Mouse (Mus musculus): Measurements from ENCODE around the gene Rreb1.
A peak's percentile ranks its signal among the peaks of the same experiment; 100 is the strongest.
"Not testable (repeated sequence)": the region's sequence is repeated elsewhere in the genome, so short reads cannot be mapped to it uniquely, and the experiment has no call there.

Rreb1 gene

GRCm38 (mm10) chr13:37827996-37828579 is 49.9 kb downstream of the Rreb1 start:
- no peak for DNase-seq

GRCm38 (mm10) chr13:37828928-37829327 is 50.7 kb downstream of the Rreb1 start:
- no peak for DNase-seq

DNA sequence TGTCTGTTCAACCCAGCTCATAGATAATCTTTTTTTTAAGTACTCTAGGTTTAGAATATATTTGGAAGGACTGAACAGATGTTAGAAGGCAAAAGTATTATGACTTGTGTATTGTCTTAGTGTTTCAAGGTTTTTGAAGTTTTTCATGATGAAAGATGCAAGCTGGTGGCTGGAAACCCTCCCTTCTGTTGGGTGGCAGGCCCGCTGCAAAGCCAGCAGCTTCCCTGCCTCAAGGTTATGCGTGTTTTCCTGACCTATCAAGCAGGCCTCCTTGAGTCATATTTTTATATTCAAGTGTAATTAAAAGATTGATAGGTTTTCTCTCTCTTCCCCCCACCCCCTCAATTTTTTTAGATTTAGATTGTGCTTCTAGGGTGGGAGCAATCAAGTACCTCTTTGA is 52.1 kb downstream of the Rreb1 start:
- DNase-seq = no peak

DNA sequence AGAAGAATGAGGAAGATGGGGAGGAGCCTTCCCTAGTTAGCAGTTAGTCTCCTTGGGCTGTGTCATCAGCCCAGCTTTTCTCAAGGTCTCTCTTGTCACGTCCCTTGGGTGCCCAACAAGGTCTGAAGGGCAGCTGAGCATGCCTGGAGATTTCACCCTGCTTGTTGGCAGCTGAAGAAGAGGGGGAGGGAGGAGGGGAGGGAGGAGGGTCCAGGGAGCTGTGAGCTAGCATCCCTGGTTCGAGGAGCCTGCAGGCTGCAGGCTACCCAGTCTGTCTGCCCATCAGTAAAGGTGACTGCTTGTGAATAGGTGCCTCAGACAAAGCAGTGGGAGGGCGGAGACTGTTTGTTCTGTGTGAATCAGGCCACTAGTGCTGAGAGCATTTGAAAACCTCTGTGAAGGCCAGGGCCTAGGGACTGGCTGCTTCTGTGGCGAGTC is 52.7 kb downstream of the Rreb1 start:
- no peak for DNase-seq

- DNase-seq = no peak
Measured at GRCm38 (mm10) chr13:37832481-37832880, 54.3 kb downstream of the Rreb1 start.

- no peak for DNase-seq
Measured at GRCm38 (mm10) chr13:37833500-37833899, 55.3 kb downstream of the Rreb1 start.

- DNase-seq = no peak
Measured at GRCm38 (mm10) chr13:37835296-37835695, 57.1 kb downstream of the Rreb1 start.

- DNase-seq = not testable (repeated sequence)
Measured at GRCm38 (mm10) chr13:37835811-37836210, 57.6 kb downstream of the Rreb1 start.

GRCm38 (mm10) chr13:37837372-37837771 is 59.2 kb downstream of the Rreb1 start:
- DNase-seq = no peak

- DNase-seq = no peak
Measured at GRCm38 (mm10) chr13:37838260-37839183, 60.3 kb downstream of the Rreb1 start.

DNA sequence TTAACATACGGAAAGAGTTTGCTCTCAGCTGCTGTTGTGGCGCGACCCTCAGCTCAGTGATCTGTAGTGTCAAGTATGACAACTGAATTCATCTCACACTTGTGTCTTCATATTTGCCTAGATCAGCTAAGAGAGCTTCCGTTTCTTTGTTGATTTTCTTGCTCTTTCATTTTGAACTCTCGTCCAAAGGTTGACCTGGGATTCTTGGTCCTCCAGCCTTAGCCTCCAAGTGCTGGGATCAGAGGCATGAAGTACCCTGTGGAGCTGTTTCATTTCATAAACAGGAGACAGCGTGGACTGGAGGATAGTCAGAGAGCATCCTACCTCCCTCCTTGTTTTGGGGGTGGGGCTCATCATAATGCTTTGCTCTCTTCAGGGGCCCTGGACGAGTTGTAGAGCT is 65.0 kb downstream of the Rreb1 start:
- DNase-seq = no peak

GRCm38 (mm10) chr13:37843844-37844243 is 65.6 kb downstream of the Rreb1 start:
- DNase-seq = no peak

DNA sequence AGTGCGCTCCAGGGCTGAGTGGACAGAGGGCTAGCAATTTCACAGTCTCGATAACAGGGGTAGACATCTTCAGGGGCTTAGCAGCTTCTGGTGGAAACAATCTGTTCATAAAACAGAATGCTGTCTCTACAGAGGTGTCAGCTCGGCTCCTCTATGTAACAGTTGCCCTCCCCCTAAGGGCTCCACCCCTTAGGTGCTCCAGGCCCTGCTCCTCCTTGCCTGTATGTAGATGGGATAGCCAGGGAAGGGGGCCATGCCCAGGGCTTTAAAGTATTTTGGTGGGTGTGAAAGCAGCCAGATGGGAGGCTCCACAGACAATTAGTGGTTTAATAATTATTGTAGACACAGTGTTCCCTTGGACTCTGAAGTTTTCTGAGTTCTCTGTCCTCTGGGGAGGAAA is 67.0 kb downstream of the Rreb1 start:
- no peak for DNase-seq

GRCm38 (mm10) chr13:37845641-37846040 is 67.4 kb downstream of the Rreb1 start:
- DNase-seq = no peak

DNA sequence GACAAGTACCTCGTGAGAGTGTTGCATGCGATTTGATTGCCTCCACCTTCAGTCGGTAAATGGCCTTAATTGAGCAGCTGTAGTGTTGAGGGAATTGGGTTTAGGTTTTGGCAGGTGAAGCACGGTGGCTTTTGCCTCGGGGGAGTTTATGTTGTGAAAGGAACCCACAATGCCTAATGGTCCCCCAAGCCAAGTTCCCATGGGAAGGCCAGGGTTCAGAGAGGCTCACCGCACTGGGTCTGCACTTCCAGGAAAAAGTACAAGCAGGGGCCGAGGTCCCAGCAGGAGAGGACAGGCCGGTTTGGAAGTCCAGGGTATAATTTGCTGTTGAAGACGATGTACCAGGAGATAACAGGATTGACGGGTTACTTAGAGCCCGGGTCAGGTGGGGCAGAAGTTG is 68.3 kb downstream of the Rreb1 start:
- DNase-seq = no peak

DNA sequence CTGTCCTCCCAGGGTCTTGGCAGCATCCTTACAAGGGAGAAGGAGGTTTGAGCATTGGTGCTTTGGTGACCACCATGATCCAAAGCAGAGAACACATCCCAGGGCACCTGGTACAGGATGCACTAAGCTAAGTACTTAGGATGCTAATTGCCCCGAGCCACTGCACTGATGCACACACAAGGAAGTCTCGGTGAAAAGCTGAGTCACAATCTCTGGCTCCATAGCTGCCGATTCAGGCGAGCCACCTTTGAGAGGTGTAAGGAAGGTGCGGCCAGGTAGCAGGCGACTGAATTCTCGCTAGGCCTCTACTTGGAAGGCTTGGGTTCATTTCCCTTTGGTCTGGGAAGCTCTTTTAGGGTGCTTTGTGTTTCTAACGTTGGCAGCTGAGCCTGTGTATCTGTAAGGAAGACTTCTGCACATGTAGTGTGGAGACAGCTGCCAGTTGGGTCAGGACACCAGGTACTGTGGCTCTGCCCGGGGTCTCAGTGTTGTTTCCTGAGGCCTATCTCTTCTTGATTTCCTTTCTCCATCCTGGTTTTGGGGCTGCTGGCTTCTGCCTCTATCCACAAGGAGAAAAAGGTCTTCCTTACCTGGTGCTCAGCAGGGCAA is 68.9 kb downstream of the Rreb1 start:
- no peak for DNase-seq

DNA sequence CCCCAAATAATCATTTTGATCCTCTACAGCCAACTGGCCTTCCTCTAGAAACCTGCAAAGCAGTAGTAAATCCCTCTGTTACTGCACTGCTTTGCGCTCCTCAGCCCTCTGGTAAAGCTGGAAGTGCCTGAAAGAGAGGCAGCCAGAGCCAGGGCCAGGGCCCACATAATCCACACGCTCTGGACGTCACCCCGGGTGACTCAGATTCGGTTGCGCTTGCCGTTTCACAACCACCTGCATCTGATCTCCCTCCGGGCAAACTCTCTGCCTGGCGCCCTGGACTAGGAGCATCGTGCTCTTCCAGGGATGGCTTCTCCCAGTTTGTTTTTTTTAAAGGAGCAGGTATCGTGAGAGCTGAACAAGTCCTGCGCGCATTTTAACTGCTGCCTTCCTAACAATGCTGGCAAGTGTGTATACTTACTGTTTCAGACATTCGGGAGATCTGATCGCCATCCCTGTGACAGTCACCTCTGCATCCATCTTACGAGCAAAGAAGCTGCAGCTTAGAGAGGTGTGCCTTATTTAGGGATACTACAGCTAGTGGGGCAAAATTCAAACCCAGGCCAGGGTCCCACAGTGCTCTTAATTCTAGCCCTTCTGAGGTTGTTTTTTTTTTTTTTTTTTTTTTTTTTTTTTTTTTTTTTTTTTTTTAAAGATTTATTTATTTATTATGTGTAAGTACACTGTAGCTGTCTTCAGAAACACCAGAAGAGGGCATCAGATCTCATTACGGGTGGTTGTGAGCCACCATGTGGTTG is 69.6 kb downstream of the Rreb1 start:
- DNase-seq = no peak

DNA sequence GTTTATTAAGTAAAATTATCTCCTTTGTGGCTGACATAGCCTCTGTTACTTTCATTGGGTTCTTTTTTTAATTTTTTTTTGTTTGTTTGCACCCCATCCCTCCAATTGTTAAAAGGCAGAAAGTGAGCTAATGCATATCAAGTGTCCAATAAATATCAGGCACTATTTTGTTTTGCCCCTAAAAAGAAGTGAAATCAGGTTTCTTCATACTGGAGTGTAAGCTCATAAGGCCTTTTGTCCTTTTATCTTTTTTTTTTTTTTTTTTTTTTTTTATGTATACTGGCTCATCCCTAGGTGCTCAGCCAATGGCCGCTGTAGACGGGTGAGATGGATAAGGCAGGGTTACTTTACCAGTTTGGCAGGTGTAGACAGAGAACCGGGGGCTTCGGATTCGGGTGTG is 70.2 kb downstream of the Rreb1 start:
- no peak for DNase-seq

GRCm38 (mm10) chr13:37851617-37852016 is 73.4 kb downstream of the Rreb1 start:
- no peak for DNase-seq

GRCm38 (mm10) chr13:37852850-37853249 is 74.7 kb downstream of the Rreb1 start:
- no peak for DNase-seq

GRCm38 (mm10) chr13:37853441-37853840 is 75.2 kb downstream of the Rreb1 start:
- DNase-seq = no peak

GRCm38 (mm10) chr13:37854031-37854431 is 75.8 kb downstream of the Rreb1 start:
- DNase-seq = peak; percentile 76 to 82
